Mouse (Mus musculus) liver, embryonic 14.5 days (tissue): ENCODE measurements around the gene Aph1a. TPM values are rescaled to one million over a fixed set of nuclear protein-coding genes. Genes with fewer than 3 reads are reported as not detected.

Experiments used
- ATAC-seq: fragments of 200-750 bp; cut with Nextera tagmentation; 2 replicates; pipeline ENCODE4 v1.8.0; 2017; ENCODE audit warnings: moderate number of reproducible peaks, mild to moderate bottlenecking, moderate library complexity; ENCODE audit not compliant: insufficient read depth
- DNase-seq, 3 experiments: peaks; one replicate each; pipeline ENCODE4 v3.0.0-alpha.2; 2012 to 2013; ENCODE audit warnings: low read depth in 3 of 3, low spot score in 3 of 3
- H3K27ac ChIP-seq: fragments of 300-500 bp; sonication (generic); 2 replicates; pipeline ENCODE4 v1.5.1; 2014; ENCODE audit warnings: moderate library complexity, mild to moderate bottlenecking, control low read depth, inconsistent platforms
- H3K27me3 ChIP-seq: fragments of 300-500 bp; sonication (generic); 2 replicates; pipeline ENCODE4 v1.6.1; 2014; ENCODE audit warnings: mild to moderate bottlenecking, low read length, moderate library complexity; ENCODE audit not compliant: control insufficient read depth, insufficient read depth
- H3K36me3 ChIP-seq: fragments of 300-500 bp; sonication (generic); replicated peaks from 2 replicates; pipeline ENCODE4 v1.6.1; 2014; ENCODE audit warnings: low read depth; ENCODE audit not compliant: control insufficient read depth, insufficient read depth
- H3K4me1 ChIP-seq, 2 experiments: fragments of 200-500 bp in 1 of 2; fragments of 300-500 bp in 1 of 2; sonication (generic) in 1 of 2; replicated peaks; 2 replicates each; pipeline ENCODE4 v1.6.1; 2012 to 2014; ENCODE audit warnings: antibody characterized with exemption in 1 of 2, inconsistent platforms in 1 of 2, low read length in 1 of 2; ENCODE audit not compliant: control insufficient read depth in 2 of 2, insufficient read depth in 2 of 2
- H3K4me2 ChIP-seq: fragments of 300-500 bp; sonication (generic); 2 replicates; pipeline ENCODE4 v1.6.1; 2014; ENCODE audit warnings: low read depth, mild to moderate bottlenecking, control low read depth, moderate library complexity
- H3K4me3 ChIP-seq, 2 experiments: fragments of 200-500 bp in 1 of 2; fragments of 300-500 bp in 1 of 2; sonication (generic) in 1 of 2; 2 replicates each; pipeline ENCODE4 v1.5.1; 2012 to 2014; ENCODE audit warnings: low read depth in 2 of 2, low read length in 2 of 2, mild to moderate bottlenecking in 2 of 2, control low read depth in 1 of 2, inconsistent platforms in 1 of 2, moderate library complexity in 1 of 2; ENCODE audit not compliant: insufficient read depth in 1 of 2
- H3K9ac ChIP-seq: fragments of 300-500 bp; sonication (generic); replicated peaks from 2 replicates; pipeline ENCODE4 v1.6.1; 2014; ENCODE audit warnings: mild to moderate bottlenecking, control low read depth, moderate library complexity
- H3K9me3 ChIP-seq: fragments of 300-500 bp; sonication (generic); 2 replicates; pipeline ENCODE4 v1.6.1; 2016; ENCODE audit warnings: low read length, mixed read lengths; ENCODE audit not compliant: control insufficient read depth
- CTCF ChIP-seq: IDR thresholded peaks from 2 replicates; pipeline ENCODE4 v1.5.1; 2016; ENCODE audit warnings: antibody characterized with exemption, low read depth, control low read depth
- EP300 ChIP-seq: IDR thresholded peaks from 2 replicates; pipeline ENCODE4 v1.6.1; 2016; ENCODE audit warnings: antibody characterized with exemption, low read depth
- WGBS: fragments of 180-500 bp; shearing (Covaris S2); extraction: QIAGEN DNeasy Blood & Tissue Kit; methylation state at CpG from one replicate; pipeline ENCODE4 v1.1.7; 2014; ENCODE audit not compliant: insufficient replicate concordance; 5-methylcytosine and 5-hydroxymethylcytosine counted together
- polyA plus RNA-seq, 2 experiments: library from polyadenylated mRNA; depleted of rRNA in 1 of 2; stranded (reverse) in 1 of 2; unstranded in 1 of 2; fragments of >200 nt; fragmentation: Nextera tagmentation in 1 of 2; extraction: Ambion mirVana in 1 of 2; gene quantifications; 2 replicates each; pipeline versions ENCODE4 v1.2.1 to v1.2.3; 2012 to 2014

The Aph1a gene
- polyA plus RNA-seq, 2 experiments: 14.0 to 26.2 TPM

- Histone ChIP-seq H3K27ac (no peak overlapping the region), H3K27me3 (no peaks in the 10 kb centered on the region), H3K4me3 (no peak overlapping the region), H3K9ac (no peak overlapping the region), H3K9me3 (no peaks in the 10 kb centered on the region), H3K4me2 (no peak overlapping the region), H3K4me1 (peaks cover 2 to 6% of the 10 kb centered on the region in 2 experiments; a peak in 2 of 4 replicates), H3K36me3 (peaks cover 50% of the 10 kb centered on the region)
- no peak for DNase-seq
- 91% methylated on average over 14 of the region's 14 CpGs for WGBS
- TF ChIP-seq CTCF (no peak), EP300 (no peak)
- no peak for ATAC-seq
These were observed 52.0 kb downstream of the Aph1a start for GRCm38 (mm10) chr3:95945731-95946240.

Other genes with a start within 250 kb of the Aph1a start
- gene Mcl1, start 235.2 kb upstream of the Aph1a start, polyA plus RNA-seq (2012; rRNA removed): 26.6 and 34.6 TPM in 2 replicates
- gene Mcl1, start 235.2 kb upstream of the Aph1a start, polyA plus RNA-seq (2014; fragmentation: Nextera tagmentation; extraction: Ambion mirVana): 39.2 and 45.0 TPM in 2 replicates
- gene Adamtsl4, start 206.1 kb upstream of the Aph1a start, polyA plus RNA-seq (2012; rRNA removed): 0.12 and 0.43 TPM in 2 replicates
- gene Adamtsl4, start 206.1 kb upstream of the Aph1a start, polyA plus RNA-seq (2014; fragmentation: Nextera tagmentation; extraction: Ambion mirVana): 0.17 and 0.47 TPM in 2 replicates
- gene Ecm1, start 154.4 kb upstream of the Aph1a start, polyA plus RNA-seq (2012; rRNA removed): 9.3 and 9.8 TPM in 2 replicates
- 10.2 and 12.9 TPM in 2 replicates for gene Ecm1, start 154.4 kb upstream of the Aph1a start, polyA plus RNA-seq (2014; fragmentation: Nextera tagmentation; extraction: Ambion mirVana)
- gene Tars2, start 133.8 kb upstream of the Aph1a start, polyA plus RNA-seq (2012; rRNA removed): 14.5 and 19.9 TPM in 2 replicates
- 37.1 and 39.9 TPM in 2 replicates for gene Tars2, start 133.8 kb upstream of the Aph1a start, polyA plus RNA-seq (2014; fragmentation: Nextera tagmentation; extraction: Ambion mirVana)
- gene Rprd2, start 75.1 kb upstream of the Aph1a start, polyA plus RNA-seq (2012; rRNA removed): 4.2 and 5.3 TPM in 2 replicates
- 6.6 and 6.8 TPM in 2 replicates for gene Rprd2, start 75.1 kb upstream of the Aph1a start, polyA plus RNA-seq (2014; fragmentation: Nextera tagmentation; extraction: Ambion mirVana)
- 9.9 and 18.9 TPM in 2 replicates for gene Prpf3, start 38.1 kb upstream of the Aph1a start, polyA plus RNA-seq (2012; rRNA removed)
- gene Prpf3, start 38.1 kb upstream of the Aph1a start, polyA plus RNA-seq (2014; fragmentation: Nextera tagmentation; extraction: Ambion mirVana): 27.2 and 27.5 TPM in 2 replicates
- gene Mrps21, start 22.4 kb upstream of the Aph1a start, polyA plus RNA-seq (2012; rRNA removed): 72.5 and 119 TPM in 2 replicates
- gene Mrps21, start 22.4 kb upstream of the Aph1a start, polyA plus RNA-seq (2014; fragmentation: Nextera tagmentation; extraction: Ambion mirVana): 224 and 226 TPM in 2 replicates
- gene Ciart, start 11.7 kb upstream of the Aph1a start, polyA plus RNA-seq (2012; rRNA removed): 0.57 and 0.73 TPM in 2 replicates
- gene Ciart, start 11.7 kb upstream of the Aph1a start, polyA plus RNA-seq (2014; fragmentation: Nextera tagmentation; extraction: Ambion mirVana): 0.32 and 0.53 TPM in 2 replicates
- gene BC028528, start 2.0 kb upstream of the Aph1a start, polyA plus RNA-seq (2012; rRNA removed): 3.2 and 5.1 TPM in 2 replicates
- 3.8 and 5.1 TPM in 2 replicates for gene BC028528, start 2.0 kb upstream of the Aph1a start, polyA plus RNA-seq (2014; fragmentation: Nextera tagmentation; extraction: Ambion mirVana)
- 4.8 and 5.3 TPM in 2 replicates for gene Car14, start 10.7 kb downstream of the Aph1a start, polyA plus RNA-seq (2012; rRNA removed)
- gene Car14, start 10.7 kb downstream of the Aph1a start, polyA plus RNA-seq (2014; fragmentation: Nextera tagmentation; extraction: Ambion mirVana): 9.3 and 11.1 TPM in 2 replicates
- 39.5 and 104 TPM in 2 replicates for gene Anp32e, start 35.3 kb downstream of the Aph1a start, polyA plus RNA-seq (2012; rRNA removed)
- 39.5 and 45.3 TPM in 2 replicates for gene Anp32e, start 35.3 kb downstream of the Aph1a start, polyA plus RNA-seq (2014; fragmentation: Nextera tagmentation; extraction: Ambion mirVana)
- gene Plekho1, start 102.0 kb downstream of the Aph1a start, polyA plus RNA-seq (2012; rRNA removed): 6.1 and 9.0 TPM in 2 replicates
- 3.6 and 5.4 TPM in 2 replicates for gene Plekho1, start 102.0 kb downstream of the Aph1a start, polyA plus RNA-seq (2014; fragmentation: Nextera tagmentation; extraction: Ambion mirVana)
- 4.8 and 6.6 TPM in 2 replicates for gene Vps45, start 164.5 kb downstream of the Aph1a start, polyA plus RNA-seq (2012; rRNA removed)
- 9.0 and 9.8 TPM in 2 replicates for gene Vps45, start 164.5 kb downstream of the Aph1a start, polyA plus RNA-seq (2014; fragmentation: Nextera tagmentation; extraction: Ambion mirVana)
- 2.8 and 3.5 TPM in 2 replicates for gene Otud7b, start 210.6 kb downstream of the Aph1a start, polyA plus RNA-seq (2012; rRNA removed)
- 5.2 and 8.4 TPM in 2 replicates for gene Otud7b, start 210.6 kb downstream of the Aph1a start, polyA plus RNA-seq (2014; fragmentation: Nextera tagmentation; extraction: Ambion mirVana)